Mouse (Mus musculus): ENCODE data around the gene Arap1. TPM values are rescaled to one million over a fixed set of nuclear protein-coding genes. Genes with fewer than 3 reads are reported as not detected.

Gene Arap1
- polyA plus RNA-seq, 1 experiment from 2014 or later = 14.5 TPM

GRCm38 (mm10) chr7:101459305-101459813 is 111.5 kb downstream of the Arap1 start:
- no peak for DNase-seq (ENCODE audit: low spot score)
- no peak for ATAC-seq (replicated peaks; ENCODE audit: low FRiP score)
- H3K4me3 ChIP-seq (ENCODE audit: low read depth, low read length) = no peak overlapping the region
- H3K4me1 ChIP-seq (replicated peaks; ENCODE audit: control insufficient read depth, insufficient read depth, low read length) = 0 out of 2 replicates have a peak, but pooled peaks cover 3% of the 10 kb centered on the region
- H3K9me3 ChIP-seq (ENCODE audit: control insufficient read depth, low read length) = no peaks in the 10 kb centered on the region
- 0 out of 2 replicates have a peak, but pooled peaks cover 2% of the 10 kb centered on the region for H3K27me3 ChIP-seq (ENCODE audit: control insufficient read depth, insufficient read depth, low read length)
- H3K27ac ChIP-seq (ENCODE audit: low read depth, low read length) = no peak overlapping the region
- H3K9ac ChIP-seq (ENCODE audit: low read length) = no peak overlapping the region
- WGBS = 81% methylated on average over 9 of the region's 9 CpGs
- H3K36me3 ChIP-seq (ENCODE audit: control insufficient read depth, insufficient read depth, low read length) = no peaks in the 10 kb centered on the region
- no peak overlapping the region for H3K4me2 ChIP-seq (ENCODE audit: low read depth, low read length, severe bottlenecking)

GRCm38 (mm10) chr7:101459923-101460607 is 112.2 kb downstream of the Arap1 start:
- H3K9me3 ChIP-seq (ENCODE audit: control insufficient read depth, low read length) = no peaks in the 10 kb centered on the region
- no peak overlapping the region for H3K4me2 ChIP-seq (ENCODE audit: low read depth, low read length, severe bottlenecking)
- ATAC-seq (replicated peaks; ENCODE audit: low FRiP score) = no peak
- no peak overlapping the region for H3K27ac ChIP-seq (ENCODE audit: low read depth, low read length)
- H3K9ac ChIP-seq (ENCODE audit: low read length) = no peak overlapping the region
- H3K36me3 ChIP-seq (ENCODE audit: control insufficient read depth, insufficient read depth, low read length) = no peaks in the 10 kb centered on the region
- no peak for DNase-seq (ENCODE audit: low spot score)
- 54% methylated on average over 10 of the region's 10 CpGs for WGBS
- no peak overlapping the region for H3K4me3 ChIP-seq (ENCODE audit: low read depth, low read length)
- 0 out of 2 replicates have a peak, but pooled peaks cover 2% of the 10 kb centered on the region for H3K27me3 ChIP-seq (ENCODE audit: control insufficient read depth, insufficient read depth, low read length)
- 0 out of 2 replicates have a peak, but pooled peaks cover 3% of the 10 kb centered on the region for H3K4me1 ChIP-seq (replicated peaks; ENCODE audit: control insufficient read depth, insufficient read depth, low read length)

GRCm38 (mm10) chr7:101460608-101460957 is 112.7 kb downstream of the Arap1 start:
- no peak for DNase-seq (ENCODE audit: low spot score)
- H3K9me3 ChIP-seq (ENCODE audit: control insufficient read depth, low read length) = no peaks in the 10 kb centered on the region
- WGBS = 58% methylated on average over 10 of the region's 10 CpGs
- H3K36me3 ChIP-seq (ENCODE audit: control insufficient read depth, insufficient read depth, low read length) = no peaks in the 10 kb centered on the region
- no peak overlapping the region for H3K4me2 ChIP-seq (ENCODE audit: low read depth, low read length, severe bottlenecking)
- ATAC-seq (replicated peaks; ENCODE audit: low FRiP score) = no peak
- no peak overlapping the region for H3K4me3 ChIP-seq (ENCODE audit: low read depth, low read length)
- H3K9ac ChIP-seq (ENCODE audit: low read length) = no peak overlapping the region
- H3K27ac ChIP-seq (ENCODE audit: low read depth, low read length) = no peak overlapping the region
- H3K4me1 ChIP-seq (replicated peaks; ENCODE audit: control insufficient read depth, insufficient read depth, low read length) = 0 out of 2 replicates have a peak, but pooled peaks cover 3% of the 10 kb centered on the region
- H3K27me3 ChIP-seq (ENCODE audit: control insufficient read depth, insufficient read depth, low read length) = 0 out of 2 replicates have a peak, but pooled peaks cover 2% of the 10 kb centered on the region

- Histone ChIP-seq H3K4me3 (ENCODE audit: low read depth, low read length) (no peak overlapping the region), H3K9ac (ENCODE audit: low read length) (no peak overlapping the region), H3K36me3 (ENCODE audit: control insufficient read depth, insufficient read depth, low read length) (no peaks in the 10 kb centered on the region), H3K4me2 (ENCODE audit: low read depth, low read length, severe bottlenecking) (no peak overlapping the region), H3K27ac (ENCODE audit: low read depth, low read length) (no peak overlapping the region), H3K4me1 (replicated peaks; ENCODE audit: control insufficient read depth, insufficient read depth, low read length) (0 out of 2 replicates have a peak, but pooled peaks cover 3% of the 10 kb centered on the region), H3K27me3 (ENCODE audit: control insufficient read depth, insufficient read depth, low read length) (0 out of 2 replicates have a peak, but pooled peaks cover 2% of the 10 kb centered on the region), H3K9me3 (ENCODE audit: control insufficient read depth, low read length) (no peaks in the 10 kb centered on the region)
- 87% methylated on average over 11 of the region's 11 CpGs for WGBS
- ATAC-seq (replicated peaks; ENCODE audit: low FRiP score) (no peak), DNase-seq (ENCODE audit: low spot score) (no peak)
These were observed 113.7 kb downstream of the Arap1 start for GRCm38 (mm10) chr7:101461571-101461970.

Other genes with a start within 250 kb of the Arap1 start
- gene Atg16l2, start 45.8 kb upstream of the Arap1 start, polyA plus RNA-seq (2014; fragmentation: Nextera tagmentation; extraction: Ambion mirVana) = 15.9 and 16.4 TPM in 2 replicates
- 6.3 and 8.6 TPM in 2 replicates for gene Stard10, start 31.0 kb upstream of the Arap1 start, polyA plus RNA-seq (2014; fragmentation: Nextera tagmentation; extraction: Ambion mirVana)
- not detected in 2 replicates for gene Gm45837, start 62.8 kb downstream of the Arap1 start, polyA plus RNA-seq (2014; fragmentation: Nextera tagmentation; extraction: Ambion mirVana)
- gene Pde2a, start 73.6 kb downstream of the Arap1 start, polyA plus RNA-seq (2014; fragmentation: Nextera tagmentation; extraction: Ambion mirVana) = 18.6 and 22.7 TPM in 2 replicates
- gene Art2b, start 237.5 kb downstream of the Arap1 start, polyA plus RNA-seq (2014; fragmentation: Nextera tagmentation; extraction: Ambion mirVana) = not detected in 2 replicates

Measured in forebrain, embryonic 11.5 days (tissue).